Mouse (Mus musculus) small intestine, adult 2 months (tissue): ENCODE measurements around the gene Serac1.

ENCODE experiments used
- CTCF ChIP-seq: fragments of 200-500 bp; IDR thresholded peaks from 2 replicates; pipeline ENCODE4 v1.5.1; 2012; ENCODE audit warnings: low read depth, mild to moderate bottlenecking, control low read depth, inconsistent platforms, low read length, moderate library complexity, mixed read lengths; ENCODE audit not compliant: insufficient replicate concordance, insufficient read length; ENCODE audit errors: extremely low read depth
- POLR2A ChIP-seq: fragments of 200-500 bp; IDR thresholded peaks from 2 replicates; pipeline ENCODE4 v1.6.1; 2012; ENCODE audit warnings: low read depth, mild to moderate bottlenecking, control low read depth, inconsistent platforms, low read length, moderate library complexity

GRCm38 (mm10) chr17:6020636-6021035, 58.9 kb downstream of the Serac1 start:
- TF ChIP-seq POLR2A (no peak), CTCF (no peak)
